Mouse (Mus musculus): ENCODE data around the gene Tpm3. TPM values are rescaled to one million over a fixed set of nuclear protein-coding genes. Genes with fewer than 3 reads are reported as not detected.

Gene Tpm3
- polyA plus RNA-seq, 1 experiment from 2014 or later, result 392 TPM

DNA sequence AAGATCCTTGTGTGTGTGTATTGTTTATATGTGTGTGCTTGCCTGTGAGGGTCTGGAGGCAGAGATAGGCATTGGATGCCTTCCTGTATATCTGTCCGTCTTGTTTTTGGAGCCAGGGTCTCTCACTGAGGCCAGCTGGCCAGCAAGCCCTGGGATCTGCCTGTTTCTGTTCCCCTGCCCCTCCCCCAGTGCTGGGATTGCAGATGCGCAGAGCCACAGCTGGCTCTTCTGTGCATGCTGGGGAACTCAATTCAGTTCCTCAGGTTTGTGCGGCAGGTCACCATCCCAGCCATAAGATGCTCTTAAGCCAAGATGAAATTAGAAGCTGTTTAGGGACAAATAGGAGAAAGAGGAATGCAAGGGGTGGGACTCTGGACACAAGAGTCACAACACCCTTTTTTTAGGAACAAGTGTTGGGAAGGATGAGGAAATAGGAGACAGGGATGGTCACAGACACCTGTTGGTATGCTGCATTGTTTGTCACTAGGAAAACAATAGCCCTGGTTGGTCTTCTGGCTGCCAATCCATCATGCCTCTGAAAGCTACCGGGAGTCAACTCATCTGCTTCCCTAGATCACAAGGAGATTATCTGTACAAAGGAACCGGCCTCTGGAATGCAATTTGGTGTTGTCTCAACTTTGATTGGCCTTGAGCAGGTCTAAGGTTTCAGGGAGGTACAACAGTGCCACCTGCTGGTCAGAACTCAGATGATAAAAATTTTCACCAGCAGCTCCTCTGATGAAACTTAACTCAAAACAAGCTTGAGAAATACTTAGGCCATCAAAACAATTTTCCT lies 4.7 kb downstream of the Tpm3 start:
- 10% methylated on average over 5 of the region's 5 CpGs for WGBS

DNA sequence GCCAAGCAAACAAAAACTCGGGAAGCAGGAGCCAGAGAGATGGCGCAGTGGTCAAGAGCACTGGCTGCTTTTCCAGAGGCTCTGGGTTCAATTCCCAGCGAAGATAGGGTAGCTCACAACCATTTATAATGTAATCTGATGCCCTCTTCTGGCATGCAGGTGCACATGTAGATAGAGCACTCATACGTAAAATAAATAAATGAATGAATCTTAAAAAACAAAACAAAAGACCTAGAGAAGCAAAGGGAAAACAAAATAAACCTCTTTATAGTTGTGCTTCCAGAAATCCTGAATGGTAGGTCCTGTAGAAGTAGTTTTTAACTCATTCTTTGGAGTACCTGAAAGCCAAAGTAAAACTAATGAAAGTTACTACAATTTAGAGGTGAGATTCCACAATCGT lies 5.8 kb downstream of the Tpm3 start:
- H3K9ac ChIP-seq, result no peak overlapping the region
- no peaks in the 10 kb centered on the region for H3K27me3 ChIP-seq
- H3K4me1 ChIP-seq (replicated peaks), result peaks cover 42% of the 10 kb centered on the region
- H3K4me3 ChIP-seq, result no peak overlapping the region
- 62% methylated on average over 5 of the region's 5 CpGs for WGBS
- H3K4me2 ChIP-seq, result no peak overlapping the region
- H3K27ac ChIP-seq, result no peak overlapping the region
- no peaks in the 10 kb centered on the region for H3K9me3 ChIP-seq
- H3K36me3 ChIP-seq, result no peaks in the 10 kb centered on the region
- ATAC-seq (ENCODE audit: low FRiP score), result no peak

More for the DNA sequence above, 4.7 kb downstream of the Tpm3 start:
- no peak overlapping the region for H3K27ac ChIP-seq
- H3K4me3 ChIP-seq, result no peak overlapping the region
- ATAC-seq (ENCODE audit: low FRiP score), result no peak
- H3K9ac ChIP-seq, result no peak overlapping the region
- no peaks in the 10 kb centered on the region for H3K27me3 ChIP-seq
- H3K9me3 ChIP-seq, result no peaks in the 10 kb centered on the region
- H3K36me3 ChIP-seq, result no peaks in the 10 kb centered on the region
- H3K4me1 ChIP-seq (replicated peaks), result peaks cover 31% of the 10 kb centered on the region
- H3K4me2 ChIP-seq, result 0 out of 2 replicates have a peak overlapping the region, but pooled peaks have one; percentile 8

DNA sequence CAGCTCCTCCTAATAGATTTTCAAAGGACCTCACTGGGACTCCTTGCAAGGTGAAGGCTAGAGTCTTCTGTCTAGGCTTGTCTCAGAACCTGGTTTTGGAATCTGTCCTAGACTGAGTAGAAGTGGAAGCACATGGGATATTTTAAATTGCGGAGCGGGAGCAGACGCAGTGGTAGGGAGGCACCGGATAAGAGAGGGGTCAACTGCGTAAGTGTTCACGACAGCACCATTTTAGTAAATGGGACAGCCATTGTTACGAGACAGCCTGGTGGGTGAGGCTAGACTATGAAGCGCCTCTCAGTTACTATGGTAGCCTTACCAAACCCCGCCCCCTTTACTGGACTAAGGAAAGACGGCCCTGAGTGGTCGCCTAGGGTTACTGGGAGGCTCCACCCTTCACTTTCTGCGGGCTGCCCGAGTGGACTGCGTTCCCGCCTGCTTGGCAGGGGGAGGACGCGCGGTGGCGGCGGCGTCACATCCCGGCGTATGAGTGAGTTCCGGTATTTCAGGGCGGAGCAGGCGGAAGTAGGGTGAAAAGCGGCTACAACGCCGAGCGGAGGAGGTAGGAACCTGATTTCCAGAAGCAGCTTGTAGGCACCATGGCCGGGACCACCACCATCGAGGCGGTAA lies 6.8 kb downstream of the Tpm3 start:
- Histone ChIP-seq H3K4me1 (replicated peaks) (peaks cover 52% of the 10 kb centered on the region), H3K9me3 (no peaks in the 10 kb centered on the region), H3K36me3 (no peaks in the 10 kb centered on the region), H3K4me2 (peak overlapping the region; percentile 93), H3K4me3 (peak overlapping the region; percentile 92), H3K27ac (peak overlapping the region; percentile 97), H3K9ac (peak overlapping the region; percentile 91), H3K27me3 (no peaks in the 10 kb centered on the region)
- ATAC-seq (ENCODE audit: low FRiP score), result peak; percentile 94
- under 1% methylated on average over 33 of the region's 33 CpGs for WGBS

DNA sequence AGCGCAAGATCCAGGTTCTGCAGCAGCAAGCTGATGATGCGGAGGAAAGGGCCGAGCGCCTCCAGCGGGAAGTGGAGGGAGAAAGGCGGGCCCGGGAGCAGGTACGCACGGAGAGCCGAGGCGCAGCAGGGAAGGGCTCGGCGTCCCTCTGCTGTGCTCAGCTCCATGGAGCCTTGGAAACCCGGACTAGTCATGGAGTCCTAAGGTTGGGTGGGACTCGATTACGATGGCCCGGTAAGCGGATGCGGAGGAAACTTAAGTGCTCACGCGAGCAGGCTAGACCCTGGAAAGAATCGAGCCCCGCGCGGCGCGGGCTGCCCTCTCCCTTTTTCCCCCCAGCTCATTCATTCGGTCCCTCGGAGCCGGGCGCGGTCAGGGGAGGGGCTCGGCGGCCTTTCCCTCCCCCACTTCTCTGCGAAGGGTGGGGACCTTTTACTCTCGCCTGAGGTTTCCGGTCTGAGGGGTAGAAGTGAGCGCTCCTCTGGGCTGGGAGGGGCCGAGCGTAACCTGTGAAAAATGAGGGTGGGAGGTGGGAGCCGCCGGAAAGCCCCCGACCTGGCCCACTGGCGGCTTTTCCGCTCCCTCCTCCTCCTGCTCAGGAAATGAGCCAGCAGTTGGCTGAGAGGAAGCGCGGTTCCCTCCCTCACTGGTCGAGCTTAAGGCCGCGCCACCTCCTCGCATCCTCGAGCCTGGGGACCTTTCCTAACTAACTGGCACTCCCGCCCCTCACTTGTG lies 7.5 kb downstream of the Tpm3 start:
- ATAC-seq (ENCODE audit: low FRiP score), result peak; percentile 80

DNA sequence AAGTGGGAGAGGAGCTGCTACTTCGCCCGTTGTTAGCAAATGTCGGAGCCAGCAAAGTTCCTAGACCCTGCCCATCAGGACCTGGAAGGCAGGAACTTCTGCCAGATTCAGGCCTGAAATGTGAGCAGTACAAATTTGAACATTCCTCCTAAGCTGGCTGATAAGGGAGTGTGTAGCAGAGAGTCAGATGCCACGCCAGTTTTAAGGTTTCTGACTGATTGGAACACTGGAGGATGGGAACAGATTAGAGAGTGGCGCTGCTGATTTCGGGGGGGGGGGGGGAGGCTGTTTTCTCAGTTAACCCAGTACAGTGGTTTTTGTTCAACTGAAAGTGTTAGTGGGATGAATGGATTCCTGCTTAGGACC lies 8.0 kb downstream of the Tpm3 start:
- WGBS, result 1% methylated on average over 6 of the region's 6 CpGs
- no peaks in the 10 kb centered on the region for H3K9me3 ChIP-seq
- no peak for ATAC-seq (ENCODE audit: low FRiP score)
- H3K4me2 ChIP-seq, result peak overlapping the region; percentile 93
- H3K4me3 ChIP-seq, result peak overlapping the region; percentile 92
- no peaks in the 10 kb centered on the region for H3K36me3 ChIP-seq
- peak overlapping the region; percentile 91 for H3K9ac ChIP-seq
- H3K27ac ChIP-seq, result peak overlapping the region; percentile 97
- peaks cover 64% of the 10 kb centered on the region for H3K4me1 ChIP-seq (replicated peaks)
- H3K27me3 ChIP-seq, result no peaks in the 10 kb centered on the region

More for the DNA sequence above, 7.5 kb downstream of the Tpm3 start:
- H3K4me3 ChIP-seq, result peak overlapping the region; percentile 92
- H3K27me3 ChIP-seq, result no peaks in the 10 kb centered on the region
- H3K9me3 ChIP-seq, result no peaks in the 10 kb centered on the region
- H3K9ac ChIP-seq, result peak overlapping the region; percentile 91
- peak overlapping the region; percentile 97 for H3K27ac ChIP-seq
- H3K36me3 ChIP-seq, result no peaks in the 10 kb centered on the region
- under 1% methylated on average over 51 of the region's 53 CpGs for WGBS
- H3K4me2 ChIP-seq, result peak overlapping the region; percentile 93
- peaks cover 59% of the 10 kb centered on the region for H3K4me1 ChIP-seq (replicated peaks)

DNA sequence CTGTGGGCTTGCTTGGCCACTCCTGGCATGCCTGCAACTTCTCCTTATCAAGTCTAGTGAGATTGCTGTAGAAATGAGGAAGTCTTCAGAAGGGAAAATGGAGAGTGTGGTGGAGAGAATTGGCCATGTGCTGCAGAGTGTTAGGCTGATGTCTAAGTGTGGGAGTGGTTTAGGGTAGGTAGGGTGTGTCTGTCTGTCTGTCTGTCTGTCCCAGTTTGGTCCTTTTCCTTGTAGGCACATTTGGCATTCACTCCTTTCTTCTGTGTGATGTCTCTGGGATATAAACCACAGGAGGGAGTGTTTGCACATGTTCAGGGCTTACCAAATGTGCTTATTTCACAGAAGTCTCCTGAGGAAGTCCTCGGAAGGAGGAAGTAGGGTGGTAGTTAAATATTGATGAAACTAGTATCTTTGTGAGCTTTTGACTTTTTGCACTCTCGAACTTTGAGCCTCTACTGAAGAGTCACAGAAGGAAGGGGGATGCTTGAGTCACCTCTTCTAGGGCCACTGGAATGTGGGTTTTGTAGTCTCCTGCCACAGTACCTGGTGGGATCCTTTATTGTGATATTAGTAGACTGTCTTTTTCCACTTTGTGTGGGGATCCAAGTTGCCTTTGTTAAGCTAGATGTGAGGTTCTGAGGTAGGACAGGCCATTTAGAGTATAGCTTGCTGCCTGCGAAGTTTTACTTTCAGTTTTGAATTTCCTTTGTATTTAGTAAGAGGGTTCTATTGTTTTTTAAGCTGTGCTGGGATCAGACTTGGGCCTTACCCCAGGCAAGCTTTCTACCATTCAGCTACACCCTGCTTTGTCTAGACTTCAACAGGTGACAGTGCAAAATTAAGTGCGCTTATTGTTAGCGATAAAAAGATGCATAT lies 9.2 kb downstream of the Tpm3 start:
- Histone ChIP-seq H3K9ac (peak overlapping the region; percentile 51; the same call in 1 of the 2 replicates), H3K9me3 (no peaks in the 10 kb centered on the region), H3K4me1 (replicated peaks) (peaks cover 65% of the 10 kb centered on the region), H3K27me3 (no peaks in the 10 kb centered on the region), H3K4me3 (peak overlapping the region; percentile 92), H3K4me2 (peak overlapping the region; percentile 93), H3K36me3 (peaks cover 4% of the 10 kb centered on the region), H3K27ac (no peak overlapping the region)
- 78% methylated on average over 5 of the region's 5 CpGs for WGBS
- no peak for ATAC-seq (ENCODE audit: low FRiP score)

DNA sequence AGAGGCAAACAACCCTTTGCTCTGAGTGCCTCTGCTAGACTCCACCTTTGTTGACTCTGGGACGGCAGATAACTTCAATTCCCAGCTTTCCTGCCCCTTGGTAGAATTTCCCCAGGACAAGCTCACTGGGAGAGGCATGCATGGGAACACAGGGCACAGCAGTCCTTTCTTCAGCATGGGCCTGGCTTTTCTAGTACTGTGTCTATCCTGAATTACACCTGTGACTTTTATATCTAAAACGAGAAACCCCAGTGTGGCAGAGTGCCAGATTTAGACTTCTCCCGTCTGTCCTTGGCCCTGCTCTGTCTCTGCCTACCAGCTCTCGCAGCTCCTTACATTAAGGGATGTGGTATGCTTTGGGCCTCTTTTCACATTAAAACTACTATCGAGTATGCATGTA lies 10.6 kb downstream of the Tpm3 start:
- Histone ChIP-seq H3K27ac (peak overlapping the region; percentile 30), H3K9me3 (no peaks in the 10 kb centered on the region), H3K27me3 (no peaks in the 10 kb centered on the region), H3K4me1 (replicated peaks) (peaks cover 59% of the 10 kb centered on the region), H3K4me2 (peak overlapping the region; percentile 13; the same call in 1 of the 2 replicates), H3K4me3 (no peak overlapping the region), H3K9ac (peak overlapping the region; percentile 57), H3K36me3 (peaks cover 18% of the 10 kb centered on the region)
- ATAC-seq (ENCODE audit: low FRiP score), result no peak
- WGBS, result 61% methylated on average over 5 of the region's 5 CpGs

DNA sequence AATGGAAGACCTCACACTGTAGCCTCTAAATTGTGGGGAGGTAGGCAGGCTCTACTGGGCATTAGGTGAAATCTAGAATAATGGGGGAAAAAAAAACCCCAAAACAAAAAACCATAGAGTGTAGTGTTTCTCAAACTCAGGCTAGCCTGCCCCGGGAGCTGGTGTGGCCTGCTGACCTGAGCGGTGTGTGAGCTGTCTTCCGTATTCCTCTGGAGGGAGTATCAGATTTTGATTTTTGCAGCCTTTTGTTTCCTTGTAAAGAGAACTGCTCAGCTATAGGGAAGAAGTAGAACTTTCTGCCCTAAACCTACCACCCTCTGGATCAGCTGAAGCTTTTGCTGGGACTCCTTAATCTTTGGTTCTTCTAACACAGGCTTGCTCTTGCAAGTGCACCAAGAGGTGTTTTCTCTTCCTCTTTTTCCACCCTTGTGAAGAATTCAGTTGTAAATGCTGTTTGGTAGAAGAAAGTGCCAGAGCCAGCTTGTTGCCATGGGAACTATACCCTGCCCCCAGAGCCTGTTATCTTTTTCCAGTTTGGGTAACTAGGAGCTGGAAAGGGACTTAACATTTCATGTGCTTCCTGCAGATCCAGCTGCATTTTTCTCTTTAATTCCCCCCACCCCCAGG lies 11.4 kb downstream of the Tpm3 start:
- 42% methylated on average over 3 of the region's 3 CpGs for WGBS
- peak overlapping the region; percentile 57; the same call in 1 of the 2 replicates for H3K9ac ChIP-seq
- peaks cover 25% of the 10 kb centered on the region for H3K36me3 ChIP-seq
- H3K27me3 ChIP-seq, result no peaks in the 10 kb centered on the region
- no peak overlapping the region for H3K4me3 ChIP-seq
- peaks cover 56% of the 10 kb centered on the region for H3K4me1 ChIP-seq (replicated peaks)
- H3K27ac ChIP-seq, result peak overlapping the region; percentile 30
- no peak for ATAC-seq (ENCODE audit: low FRiP score)
- peak overlapping the region; percentile 13 for H3K4me2 ChIP-seq
- H3K9me3 ChIP-seq, result no peaks in the 10 kb centered on the region

DNA sequence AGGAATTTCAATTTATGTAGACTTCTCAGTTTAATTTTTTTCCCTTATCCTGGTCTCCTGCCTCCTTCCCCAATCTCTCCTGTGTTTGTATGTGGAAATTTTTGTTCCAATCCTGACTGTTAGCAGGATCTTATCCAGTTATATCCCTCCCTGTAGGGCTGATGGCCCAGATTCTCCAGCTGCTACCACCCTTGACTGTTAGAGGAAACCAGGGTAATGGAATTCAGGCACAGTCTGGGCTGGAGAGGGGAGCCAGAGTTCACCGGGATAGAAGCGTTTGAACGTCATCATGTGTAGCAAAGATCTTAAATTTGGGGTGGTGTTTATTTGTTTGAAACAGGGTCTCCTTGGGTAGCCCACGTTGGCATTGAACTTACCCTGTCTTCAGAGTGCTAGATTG lies 12.3 kb downstream of the Tpm3 start:
- 82% methylated on average over 4 of the region's 4 CpGs for WGBS
- Histone ChIP-seq H3K9me3 (no peaks in the 10 kb centered on the region), H3K36me3 (peaks cover 35% of the 10 kb centered on the region), H3K9ac (no peak overlapping the region), H3K27me3 (no peaks in the 10 kb centered on the region), H3K4me3 (no peak overlapping the region), H3K27ac (0 out of 2 replicates have a peak overlapping the region, but pooled peaks have one; percentile 30), H3K4me2 (no peak overlapping the region), H3K4me1 (replicated peaks) (peaks cover 53% of the 10 kb centered on the region)
- ATAC-seq (ENCODE audit: low FRiP score), result no peak

DNA sequence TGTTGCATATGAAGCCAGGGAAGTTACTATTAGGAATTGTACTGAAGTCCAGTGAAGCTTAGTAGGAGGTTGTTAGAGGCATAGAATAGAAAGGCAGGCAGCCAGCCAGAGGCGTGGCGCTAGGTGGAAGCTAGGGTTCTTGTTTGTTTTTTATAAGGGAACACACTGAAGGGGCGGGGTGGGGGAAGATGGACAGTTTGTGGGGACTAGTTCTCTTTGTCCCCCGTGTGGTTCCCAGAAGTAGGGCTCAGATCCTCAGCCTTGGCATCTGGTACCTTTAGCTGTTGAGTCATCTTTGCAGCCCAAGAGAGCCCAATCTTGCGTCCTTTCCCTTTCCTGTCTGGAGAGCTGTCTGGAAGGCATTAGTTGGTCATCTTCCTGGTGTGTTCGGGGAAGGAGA lies 12.8 kb downstream of the Tpm3 start:
- H3K9me3 ChIP-seq, result no peaks in the 10 kb centered on the region
- WGBS, result 89% methylated on average over 6 of the region's 6 CpGs
- ATAC-seq (ENCODE audit: low FRiP score), result no peak
- H3K4me1 ChIP-seq (replicated peaks), result peaks cover 52% of the 10 kb centered on the region
- H3K27ac ChIP-seq, result no peak overlapping the region
- no peak overlapping the region for H3K9ac ChIP-seq
- H3K27me3 ChIP-seq, result no peaks in the 10 kb centered on the region
- peaks cover 40% of the 10 kb centered on the region for H3K36me3 ChIP-seq
- no peak overlapping the region for H3K4me2 ChIP-seq
- no peak overlapping the region for H3K4me3 ChIP-seq

DNA sequence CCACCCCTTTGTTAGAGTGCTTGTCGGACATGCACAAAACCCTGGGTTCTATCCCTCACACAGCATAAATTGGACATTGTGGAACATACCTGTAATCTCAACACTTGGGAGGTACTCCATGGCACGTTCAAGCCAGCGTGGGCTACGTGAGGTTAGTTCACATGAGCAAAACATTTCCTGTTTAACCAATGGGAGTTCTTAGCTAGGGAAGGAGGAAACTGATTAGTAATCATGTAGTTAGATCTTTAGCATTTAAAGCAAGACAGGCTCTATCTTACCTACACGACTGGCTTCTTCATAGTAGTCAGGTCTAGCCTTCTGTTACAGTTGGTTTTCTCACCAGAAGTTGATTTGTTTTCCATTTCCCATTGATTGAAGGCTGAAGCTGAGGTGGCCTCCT lies 13.6 kb downstream of the Tpm3 start:
- no peak for ATAC-seq (ENCODE audit: low FRiP score)
- Histone ChIP-seq H3K4me2 (no peak overlapping the region), H3K4me3 (no peak overlapping the region), H3K27ac (no peak overlapping the region), H3K9me3 (no peaks in the 10 kb centered on the region), H3K27me3 (no peaks in the 10 kb centered on the region), H3K4me1 (replicated peaks) (peaks cover 44% of the 10 kb centered on the region), H3K36me3 (peaks cover 48% of the 10 kb centered on the region), H3K9ac (no peak overlapping the region)
- WGBS, result 89% methylated on average over 5 of the region's 5 CpGs
